Mouse (Mus musculus): ENCODE data around the gene Smg7.

GRCm38 (mm10) chr1:152819558-152819957 lies 82.9 kb downstream of the Smg7 start:
- no peak for TF ChIP-seq CTCF (IDR thresholded peaks at IDR 0.05; ENCODE audit: control insufficient read depth, insufficient read depth, insufficient read length)
- no peak for TF ChIP-seq CEBPB (IDR thresholded peaks at IDR 0.05; ENCODE audit: low read depth)
- TF ChIP-seq MAX (IDR thresholded peaks at IDR 0.05): no peak
- no peak for TF ChIP-seq USF1 (IDR thresholded peaks at IDR 0.05; ENCODE audit: low read depth)
- no peak for TF ChIP-seq MYOD1 (IDR thresholded peaks at IDR 0.05; ENCODE audit: control insufficient read depth, insufficient read length, low read depth)
- no peak for TF ChIP-seq MYOG (IDR thresholded peaks at IDR 0.05; ENCODE audit: control insufficient read depth, extremely low read depth, insufficient read length)
